Mouse (Mus musculus): ENCODE measurements around the gene Kcnip2.

GRCm38 (mm10) chr19:45782315-45783001 lies 33.4 kb downstream of the Kcnip2 start:
- no peak for TF ChIP-seq CTCF (IDR thresholded peaks at IDR 0.05; ENCODE audit: control insufficient read depth, insufficient read depth, low read length)
- no peak for TF ChIP-seq POLR2A (IDR thresholded peaks at IDR 0.05; ENCODE audit: borderline replicate concordance, control insufficient read depth, low read depth, low read length)

All from bone marrow, adult 2 months (tissue).